Mouse (Mus musculus) heart, adult 11 months (tissue): ENCODE data around the gene Vmn1r20.
"Not testable (repeated sequence)": the region's sequence is repeated elsewhere in the genome, so short reads cannot be mapped to it uniquely, and the experiment has no call there.

ENCODE experiments used
- DNase-seq: peaks from one replicate; pipeline ENCODE4 v3.0.0; 2022

Gene Vmn1r20

DNA sequence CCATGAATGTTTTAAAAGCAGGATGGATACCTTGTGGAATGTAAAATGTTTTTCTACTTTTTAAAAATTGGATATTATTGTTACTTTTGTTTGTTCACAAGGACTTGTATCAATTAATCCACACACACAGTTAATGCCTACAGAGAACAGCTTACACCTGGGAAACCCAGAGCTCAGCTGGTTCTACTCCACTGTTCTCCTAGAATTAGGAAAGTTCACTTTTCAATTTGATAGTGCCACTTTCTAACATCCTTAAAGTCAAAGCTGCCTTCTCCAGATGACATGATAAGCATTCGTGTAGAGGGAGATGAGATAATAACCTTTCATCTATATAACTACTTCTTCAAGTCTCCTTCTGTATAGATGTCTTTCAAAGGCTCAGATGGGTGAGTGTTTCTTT is at the start of gene Vmn1r20:
Vmn1r20 (plus strand) TSS at position 301 of the 400 bp plus-strand sequence.
- no peak for DNase-seq

DNA sequence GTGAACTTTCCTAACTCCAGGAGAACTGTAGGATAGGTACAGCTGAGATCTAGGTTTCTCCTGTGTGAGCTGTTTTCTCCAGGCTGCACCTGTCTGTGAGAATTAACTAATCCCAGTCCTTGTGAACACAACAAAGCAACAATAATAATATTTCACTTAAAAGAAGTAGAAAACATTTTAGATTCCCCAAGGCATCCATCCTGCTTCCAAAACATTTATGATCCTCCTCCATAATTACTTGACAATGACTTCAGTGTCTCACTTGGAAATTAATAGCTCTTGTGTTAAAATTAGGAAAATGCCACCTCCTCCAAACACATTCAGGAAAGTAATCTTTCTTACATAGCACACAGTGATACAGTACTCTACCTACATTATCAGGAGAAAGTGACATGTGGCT is 33.0 kb upstream of the Vmn1r20 start, which contains the start of gene Vmn1r18:
Vmn1r18 (minus strand) TSS at position 101 of the 400 bp plus-strand sequence.
- no peak for DNase-seq

DNA sequence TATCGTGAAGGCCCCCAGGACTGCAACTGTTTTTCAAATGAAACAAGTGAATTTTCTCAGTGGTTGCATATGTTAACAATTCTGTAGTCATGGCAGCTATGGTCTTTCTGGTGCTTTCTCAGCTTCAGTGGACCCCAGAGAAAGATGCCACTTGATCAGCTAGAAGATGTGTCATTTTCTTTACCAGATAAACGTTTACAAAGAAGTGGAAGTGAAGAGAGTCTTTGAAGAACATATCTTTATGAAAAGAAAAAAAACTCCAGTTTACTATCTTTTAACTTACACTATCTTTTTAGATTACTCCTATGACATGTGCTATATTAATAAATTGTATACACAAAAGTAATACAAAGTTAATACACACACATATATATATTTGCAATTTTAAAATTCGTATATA is 25.2 kb upstream of the Vmn1r20 start, which contains the start of gene Vmn1r19:
Vmn1r19 (plus strand) TSS at position 301 of the 400 bp plus-strand sequence.
- not testable (repeated sequence) for DNase-seq

DNA sequence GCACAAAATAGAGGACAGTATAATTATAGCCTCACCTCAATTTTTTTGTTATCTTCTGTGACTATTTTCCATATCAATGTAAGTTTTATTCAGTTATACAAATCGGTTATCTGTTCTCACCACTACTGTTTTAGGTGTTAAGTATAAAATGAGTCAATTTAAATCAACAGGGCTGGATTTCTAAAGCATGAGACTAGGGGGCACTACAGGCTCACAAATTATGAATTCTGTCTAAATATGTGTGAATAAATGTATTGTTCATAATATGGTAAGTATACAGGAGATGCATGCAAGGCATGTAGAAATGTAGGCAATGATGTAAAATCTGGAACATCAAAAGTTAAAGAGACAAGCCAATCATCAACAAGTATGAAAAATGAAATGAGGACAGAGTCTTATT is 2.5 kb downstream of the Vmn1r20 start:
- DNase-seq: no peak

DNA sequence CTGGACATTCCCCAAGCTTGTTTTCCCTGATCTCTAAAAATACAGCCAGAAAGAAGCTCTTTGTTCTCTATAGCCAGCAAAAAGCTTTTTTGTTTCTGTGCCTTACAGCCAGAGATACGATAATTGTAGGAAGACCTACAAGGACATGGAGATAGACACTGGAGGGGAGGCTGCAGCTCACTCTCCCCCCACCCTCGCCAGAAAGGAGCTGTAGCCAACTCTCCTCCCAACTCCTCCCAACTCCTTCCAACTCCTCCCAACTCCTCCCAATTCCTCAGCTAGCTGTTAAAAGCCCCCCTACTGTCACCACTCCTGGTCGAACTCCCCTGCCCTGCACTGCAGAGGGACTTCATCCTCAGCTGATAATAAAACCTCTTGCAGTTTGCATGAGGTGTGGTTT is 39.4 kb downstream of the Vmn1r20 start:
- DNase-seq: not testable (repeated sequence)
